Mouse (Mus musculus) cerebral cortex, adult 2 months (tissue): ENCODE results near the gene Nol10.

ENCODE experiments used
- WGBS: fragments of 180-500 bp; shearing (Covaris S2); methylation state at CpG from one replicate; pipeline ENCODE4 v1.1.7; 2018; 5-methylcytosine and 5-hydroxymethylcytosine counted together

Nol10 gene

GRCm38 (mm10) chr12:17411797-17412526 is 63.7 kb downstream of the Nol10 start:
- 59% methylated on average over 12 of the region's 12 CpGs for WGBS

GRCm38 (mm10) chr12:17414734-17415133 is 66.5 kb downstream of the Nol10 start:
- 78% methylated on average over 7 of the region's 7 CpGs for WGBS

- 52% methylated on average over 3 of the region's 3 CpGs for WGBS
These were observed 72.0 kb downstream of the Nol10 start for GRCm38 (mm10) chr12:17420168-17420810.

GRCm38 (mm10) chr12:17425254-17426169 is 77.3 kb downstream of the Nol10 start:
- 90% methylated on average over 11 of the region's 11 CpGs for WGBS

GRCm38 (mm10) chr12:17426735-17427134 is 78.5 kb downstream of the Nol10 start:
- WGBS: 31% methylated on average over 3 of the region's 3 CpGs

- WGBS: 80% methylated on average over 2 of the region's 2 CpGs
These were observed 82.3 kb downstream of the Nol10 start for GRCm38 (mm10) chr12:17430578-17430977.

GRCm38 (mm10) chr12:17431166-17431565 is 82.9 kb downstream of the Nol10 start:
- WGBS: 82% methylated on average over 5 of the region's 5 CpGs

GRCm38 (mm10) chr12:17431812-17432332 is 83.6 kb downstream of the Nol10 start:
- 89% methylated on average over 4 of the region's 4 CpGs for WGBS

GRCm38 (mm10) chr12:17433712-17434111 is 85.5 kb downstream of the Nol10 start:
- WGBS: 90% methylated on average over 4 of the region's 4 CpGs

GRCm38 (mm10) chr12:17436471-17436870 is 88.2 kb downstream of the Nol10 start:
- WGBS: 74% methylated on average over 2 of the region's 2 CpGs

- WGBS: 40% methylated on average over 7 of the region's 7 CpGs
These were observed 92.0 kb downstream of the Nol10 start for GRCm38 (mm10) chr12:17440251-17440651.

GRCm38 (mm10) chr12:17441495-17441894 is 93.2 kb downstream of the Nol10 start:
- WGBS: 71% methylated on average over 9 of the region's 9 CpGs

- WGBS: 81% methylated on average over 11 of the region's 11 CpGs
These were observed 96.1 kb downstream of the Nol10 start for GRCm38 (mm10) chr12:17444406-17444805.

GRCm38 (mm10) chr12:17445251-17445650 is 97.0 kb downstream of the Nol10 start:
- WGBS: 92% methylated on average over 7 of the region's 7 CpGs

- 85% methylated on average over 3 of the region's 3 CpGs for WGBS
These were observed 100.5 kb downstream of the Nol10 start for GRCm38 (mm10) chr12:17448781-17449180.

- 92% methylated on average over 4 of the region's 4 CpGs for WGBS
These were observed 101.4 kb downstream of the Nol10 start for GRCm38 (mm10) chr12:17449661-17450091.

GRCm38 (mm10) chr12:17450503-17450902 is 102.2 kb downstream of the Nol10 start:
- 85% methylated on average over 4 of the region's 4 CpGs for WGBS

- WGBS: 81% methylated on average over 4 of the region's 4 CpGs
These were observed 102.7 kb downstream of the Nol10 start for GRCm38 (mm10) chr12:17450908-17451307.

GRCm38 (mm10) chr12:17452273-17452672 is 104.0 kb downstream of the Nol10 start:
- WGBS: 94% methylated on average over 1 of the region's 1 CpGs

- WGBS: 82% methylated on average over 5 of the region's 5 CpGs
These were observed 105.7 kb downstream of the Nol10 start for GRCm38 (mm10) chr12:17453918-17454317.

GRCm38 (mm10) chr12:17455096-17455495 is 106.8 kb downstream of the Nol10 start:
- WGBS: 82% methylated on average over 5 of the region's 5 CpGs

GRCm38 (mm10) chr12:17459223-17459622 is 111.0 kb downstream of the Nol10 start:
- WGBS: 95% methylated on average over 4 of the region's 4 CpGs
